Mouse (Mus musculus) bone marrow, adult 2 months (tissue): ENCODE results near the gene Olfr1424. TPM values are rescaled to one million over a fixed set of nuclear protein-coding genes. Genes with fewer than 3 reads are reported as not detected.

ENCODE experiments used
- H3K27ac ChIP-seq: fragments of 200-500 bp; 2 replicates; pipeline ENCODE4 v1.5.1; 2012; ENCODE audit warnings: low read depth, mild to moderate bottlenecking, control low read depth, inconsistent platforms, low read length; ENCODE audit not compliant: control insufficient read depth, poor library complexity, insufficient read depth
- H3K4me1 ChIP-seq: fragments of 200-500 bp; 2 replicates; pipeline ENCODE4 v1.6.1; 2011; ENCODE audit warnings: low read length; ENCODE audit not compliant: control insufficient read depth, insufficient read depth
- H3K4me3 ChIP-seq: fragments of 200-500 bp; replicated peaks from 2 replicates; pipeline ENCODE3; 2011; ENCODE audit warnings: mild to moderate bottlenecking, low read depth, low read length, control low read depth; ENCODE audit not compliant: control insufficient read depth
- CTCF ChIP-seq: fragments of 200-500 bp; IDR thresholded peaks from 2 replicates; pipeline ENCODE4 v1.5.1; 2011; ENCODE audit warnings: low read length, control low read depth; ENCODE audit not compliant: control insufficient read depth, insufficient read depth
- POLR2A ChIP-seq: fragments of 200-500 bp; IDR thresholded peaks from 2 replicates; pipeline ENCODE4 v1.6.1; 2011; ENCODE audit warnings: low read depth, mild to moderate bottlenecking, control low read depth, low read length, borderline replicate concordance; ENCODE audit not compliant: control insufficient read depth
- WGBS: fragments of 180-500 bp; shearing (Covaris S2); methylation state at CpG from one replicate; pipeline ENCODE4 v1.1.7; 2018; 5-methylcytosine and 5-hydroxymethylcytosine counted together
- polyA plus RNA-seq: library from polyadenylated mRNA; stranded (reverse); fragments of >200 nt; gene quantifications from 2 replicates; pipeline ENCODE4 v1.2.4, GENCODE M21; 2011; ENCODE audit warnings: low replicate concordance; ENCODE audit not compliant: missing spikeins, insufficient read depth, insufficient read length

Olfr1424 gene
- polyA plus RNA-seq, 1 experiment = not detected

GRCm38 (mm10) chr19:12026606-12027005, 35.9 kb downstream of the Olfr1424 start:
- TF ChIP-seq POLR2A = no peak
- no peak for TF ChIP-seq CTCF
- no peak overlapping the region for H3K27ac ChIP-seq
- H3K4me3 ChIP-seq = no peak overlapping the region
- WGBS = 4% methylated on average over 2 of the region's 2 CpGs
- peaks cover 4% of the 10 kb centered on the region; the same call in 1 of the 2 replicates for H3K4me1 ChIP-seq

GRCm38 (mm10) chr19:12025333-12025732, 37.1 kb downstream of the Olfr1424 start:
- TF ChIP-seq POLR2A (no peak), CTCF (no peak)
- no peak overlapping the region for H3K4me3 ChIP-seq
- no peak overlapping the region; the same call in 1 of the 2 replicates for H3K27ac ChIP-seq
- WGBS = 34% methylated on average over 3 of the region's 3 CpGs
- H3K4me1 ChIP-seq = peaks cover 4% of the 10 kb centered on the region; the same call in 1 of the 2 replicates

GRCm38 (mm10) chr19:12024149-12024548, 38.3 kb downstream of the Olfr1424 start:
- Histone ChIP-seq H3K27ac (no peak overlapping the region), H3K4me3 (no peak overlapping the region), H3K4me1 (peaks cover 4% of the 10 kb centered on the region; the same call in 1 of the 2 replicates)
- TF ChIP-seq CTCF (no peak), POLR2A (no peak)
- WGBS = 23% methylated on average over 4 of the region's 4 CpGs

- 82% methylated on average over 4 of the region's 4 CpGs for WGBS
- H3K4me3 ChIP-seq = no peak overlapping the region
- H3K4me1 ChIP-seq = no peaks in the 10 kb centered on the region
- TF ChIP-seq CTCF (no peak), POLR2A (no peak)
- no peak overlapping the region for H3K27ac ChIP-seq
Observed at GRCm38 (mm10) chr19:12016192-12016591, 46.3 kb downstream of the Olfr1424 start.

GRCm38 (mm10) chr19:12015708-12016107, 46.8 kb downstream of the Olfr1424 start:
- no peak for TF ChIP-seq POLR2A
- TF ChIP-seq CTCF = peak; percentile 60
- no peak overlapping the region for H3K4me3 ChIP-seq
- no peaks in the 10 kb centered on the region for H3K4me1 ChIP-seq
- WGBS = 77% methylated on average over 8 of the region's 8 CpGs
- H3K27ac ChIP-seq = no peak overlapping the region

- peak overlapping the region; percentile 47 for H3K27ac ChIP-seq
- no peak for TF ChIP-seq CTCF
Observed at GRCm38 (mm10) chr19:12013228-12013627, 49.3 kb downstream of the Olfr1424 start.

GRCm38 (mm10) chr19:12012615-12013014, 49.9 kb downstream of the Olfr1424 start:
- Histone ChIP-seq H3K4me3 (no peak overlapping the region), H3K4me1 (no peaks in the 10 kb centered on the region; the same call in 1 of the 2 replicates), H3K27ac (no peak overlapping the region)
- TF ChIP-seq POLR2A = no peak
- TF ChIP-seq CTCF = no peak
- under 1% methylated on average over 10 of the region's 10 CpGs for WGBS

More at GRCm38 (mm10) chr19:12013228-12013627, 49.3 kb downstream of the Olfr1424 start:
- Histone ChIP-seq H3K4me3 (peak overlapping the region; percentile 38), H3K4me1 (no peaks in the 10 kb centered on the region; the same call in 1 of the 2 replicates)
- under 1% methylated on average over 12 of the region's 12 CpGs for WGBS

- no peaks in the 10 kb centered on the region; the same call in 1 of the 2 replicates for H3K4me1 ChIP-seq
- under 1% methylated on average over 49 of the region's 49 CpGs for WGBS
- TF ChIP-seq POLR2A (no peak), CTCF (peak; percentile 77)
- H3K27ac ChIP-seq = peak overlapping the region; percentile 62
- peak overlapping the region; percentile 87 for H3K4me3 ChIP-seq
Observed at GRCm38 (mm10) chr19:12011560-12012556, 50.6 kb downstream of the Olfr1424 start.
